Mouse (Mus musculus): Measurements from ENCODE around the gene Ifit3b.
"Not testable (repeated sequence)": the region's sequence is repeated elsewhere in the genome, so short reads cannot be mapped to it uniquely, and the experiment has no call there.

Gene Ifit3b

GRCm38 (mm10) chr19:34605472-34605871 lies 2.3 kb upstream of the Ifit3b start:
- no peak for DNase-seq (ENCODE audit: low spot score in 2 of 2)

- not testable (repeated sequence) for DNase-seq (ENCODE audit: low spot score in 2 of 2)
Observed at GRCm38 (mm10) chr19:34610118-34610517, 2.3 kb downstream of the Ifit3b start.

- not testable (repeated sequence) for DNase-seq (ENCODE audit: low spot score in 2 of 2)
Observed at GRCm38 (mm10) chr19:34612243-34613001, 4.7 kb downstream of the Ifit3b start.

- DNase-seq (ENCODE audit: low spot score in 2 of 2) = no peak
Observed at GRCm38 (mm10) chr19:34620871-34621270, 13.1 kb downstream of the Ifit3b start.

- DNase-seq (ENCODE audit: low spot score in 2 of 2) = no peak
Observed at GRCm38 (mm10) chr19:34623781-34624180, 16.0 kb downstream of the Ifit3b start.

- no peak for DNase-seq (ENCODE audit: low spot score in 2 of 2)
Observed at GRCm38 (mm10) chr19:34624663-34625062, 16.9 kb downstream of the Ifit3b start.

- DNase-seq (ENCODE audit: low spot score in 2 of 2) = no peak
Observed at GRCm38 (mm10) chr19:34627496-34627895, 19.7 kb downstream of the Ifit3b start.

GRCm38 (mm10) chr19:34631487-34631886 lies 23.7 kb downstream of the Ifit3b start:
- DNase-seq (ENCODE audit: low spot score in 2 of 2) = no peak

- DNase-seq (ENCODE audit: low spot score in 2 of 2) = no peak
Observed at GRCm38 (mm10) chr19:34633484-34633883, 25.7 kb downstream of the Ifit3b start.

GRCm38 (mm10) chr19:34636933-34637557 lies 29.3 kb downstream of the Ifit3b start:
- DNase-seq (ENCODE audit: low spot score in 2 of 2) = peak in 1 of 2 experiments; percentile 53

- DNase-seq (ENCODE audit: low spot score in 2 of 2) = peak in 1 of 2 experiments; percentile 7
Observed at GRCm38 (mm10) chr19:34640623-34641022, 32.9 kb downstream of the Ifit3b start, which contains the start of the genes Ifit1bl2 and Ifit1. Gene Ifit1bl2, minus strand, starts transcription at chr19:34640743. Gene Ifit1, plus strand, starts transcription at chr19:34640871.

GRCm38 (mm10) chr19:34642616-34643015 lies 34.8 kb downstream of the Ifit3b start:
- no peak for DNase-seq (ENCODE audit: low spot score in 2 of 2)

- not testable (repeated sequence) for DNase-seq (ENCODE audit: low spot score in 2 of 2)
Observed at GRCm38 (mm10) chr19:34647630-34648029, 39.9 kb downstream of the Ifit3b start.

GRCm38 (mm10) chr19:34650276-34650675 lies 42.5 kb downstream of the Ifit3b start:
- no peak for DNase-seq (ENCODE audit: low spot score in 2 of 2)

GRCm38 (mm10) chr19:34650997-34651396 lies 43.2 kb downstream of the Ifit3b start:
- no peak for DNase-seq (ENCODE audit: low spot score in 2 of 2)

GRCm38 (mm10) chr19:34655227-34655805 lies 47.5 kb downstream of the Ifit3b start:
- no peak for DNase-seq (ENCODE audit: low spot score in 2 of 2)

GRCm38 (mm10) chr19:34656511-34657298 lies 48.9 kb downstream of the Ifit3b start:
- DNase-seq (ENCODE audit: low spot score in 2 of 2) = no peak

GRCm38 (mm10) chr19:34662067-34662507 lies 54.3 kb downstream of the Ifit3b start:
- peak; percentile 5 to 13 for DNase-seq (ENCODE audit: low spot score in 2 of 2)

GRCm38 (mm10) chr19:34662740-34663139 lies 55.0 kb downstream of the Ifit3b start:
- no peak for DNase-seq (ENCODE audit: low spot score in 2 of 2)

All from thymus, postnatal 10 days (tissue).